Mouse (Mus musculus) CH12.LX (cell line): ENCODE data around the gene Drosha.

Source experiments
- CTCF ChIP-seq, 2 experiments: IDR thresholded peaks in 1 of 2; conservative IDR thresholded peaks in 1 of 2; 2 replicates each; pipeline ENCODE4 v1.5.1; 2011 to 2012; ENCODE audit warnings: low read depth in 2 of 2, low read length in 2 of 2, improper control_type of control experiment in 1 of 2, inconsistent platforms in 1 of 2, mild to moderate bottlenecking in 1 of 2, moderate library complexity in 1 of 2
- ELF1 ChIP-seq: IDR thresholded peaks from 2 replicates; pipeline ENCODE4 v1.6.1; 2014; ENCODE audit warnings: low read depth, mild to moderate bottlenecking, inconsistent platforms, low read length, improper control_type of control experiment
- EP300 ChIP-seq: IDR thresholded peaks from 2 replicates; pipeline ENCODE4 v1.6.1; 2011; ENCODE audit warnings: low read length, improper control_type of control experiment
- HCFC1 ChIP-seq: IDR thresholded peaks from 2 replicates; pipeline ENCODE4 v1.6.1; 2012; ENCODE audit warnings: low read depth, mild to moderate bottlenecking, inconsistent platforms, low read length, improper control_type of control experiment
- MAFK ChIP-seq: IDR thresholded peaks from 2 replicates; pipeline ENCODE4 v1.6.1; 2011; ENCODE audit warnings: low read length, improper control_type of control experiment; ENCODE audit not compliant: insufficient replicate concordance
- POLR2A ChIP-seq: IDR thresholded peaks from 2 replicates; pipeline ENCODE4 v1.6.1; 2011; ENCODE audit warnings: low read depth, mild to moderate bottlenecking, improper control_type of control experiment, low read length
- ZMIZ1 ChIP-seq: IDR thresholded peaks from 2 replicates; pipeline ENCODE4 v1.6.1; 2012; ENCODE audit warnings: low read depth, mild to moderate bottlenecking, inconsistent platforms, low read length, improper control_type of control experiment

GRCm38 (mm10) chr15:12781729-12782326 lies 42.8 kb upstream of the Drosha start:
- no peak for TF ChIP-seq MAFK
- TF ChIP-seq POLR2A = no peak
- TF ChIP-seq CTCF (conservative IDR thresholded peaks at IDR 0.05 in 1 of 2, IDR thresholded peaks at IDR 0.05 in 1 of 2; ENCODE audit: low read depth in 2 of 2, low read length in 2 of 2) = no peak
- no peak for TF ChIP-seq ZMIZ1
- TF ChIP-seq EP300 = no peak
- no peak for TF ChIP-seq HCFC1
- TF ChIP-seq ELF1 = no peak
